Mouse (Mus musculus) leukemia stem cell, adult 10-12 weeks (primary cell): ENCODE measurements around the gene Meox2. TPM values are rescaled to one million over a fixed set of nuclear protein-coding genes. Genes with fewer than 3 reads are reported as not detected.

Source experiments
- polyA plus RNA-seq: library from polyadenylated mRNA; stranded (reverse); fragments of >175 nt; gene quantifications from 2 replicates; pipeline ENCODE4 v1.2.3, GENCODE M21; 2012; ENCODE audit warnings: low replicate concordance

Meox2 gene
- polyA plus RNA-seq, result 0.09 TPM in 1 of 2 replicates, not detected in the other

DNA sequence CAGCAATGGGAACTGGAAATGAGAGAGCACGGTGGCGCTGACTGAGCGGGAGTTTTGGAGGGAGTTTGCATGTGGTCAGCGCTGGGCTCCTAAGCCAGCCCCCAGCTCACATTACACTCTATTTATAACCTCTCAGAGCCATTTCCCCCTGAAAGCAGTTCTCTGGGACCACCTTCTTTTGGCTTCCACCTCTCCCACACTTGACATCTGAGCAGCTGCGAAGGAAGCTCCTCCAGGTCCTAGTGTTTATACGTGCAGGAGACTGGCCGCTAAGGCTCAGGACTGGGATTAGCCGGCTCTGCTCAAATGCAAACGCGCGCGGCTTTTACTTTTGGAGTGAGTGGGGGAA lies at the start of gene Meox2:
TSS of gene Meox2 (plus strand) at position 151 of the 349 bp plus-strand sequence.

Other genes with a start within 250 kb of the Meox2 start
- gene Agmo, start 133.1 kb downstream of the Meox2 start, polyA plus RNA-seq, result not detected in 2 replicates